Mouse (Mus musculus): ENCODE measurements around the gene Tmem175. TPM values are rescaled to one million over a fixed set of nuclear protein-coding genes. Genes with fewer than 3 reads are reported as not detected.

Tmem175 gene
- polyA plus RNA-seq, 2 experiments, result 8.2 to 12.8 TPM

- Histone ChIP-seq H3K9me3 (ENCODE audit: control insufficient read depth, low read length) (no peaks in the 10 kb centered on the region), H3K4me2 (ENCODE audit: low read depth) (no peak overlapping the region), H3K27ac (no peak overlapping the region), H3K4me3 (ENCODE audit: insufficient read depth in 1 of 2, low read depth in 2 of 2, low read length in 2 of 2) (no peak overlapping the region), H3K27me3 (ENCODE audit: control insufficient read depth, insufficient read depth, low read length) (no peaks in the 10 kb centered on the region), H3K36me3 (replicated peaks; ENCODE audit: control insufficient read depth, insufficient read depth, low read depth) (no peaks in the 10 kb centered on the region), H3K9ac (replicated peaks) (no peak overlapping the region), H3K4me1 (replicated peaks; ENCODE audit: control insufficient read depth in 2 of 2, insufficient read depth in 2 of 2, low read length in 1 of 2) (no peaks in the 10 kb centered on the region)
- 40% methylated on average over 4 of the region's 4 CpGs for WGBS (ENCODE audit: insufficient replicate concordance)
- DNase-seq (ENCODE audit: low read depth in 3 of 3, low spot score in 3 of 3) (no peak), ATAC-seq (ENCODE audit: insufficient read depth) (no peak)
- TF ChIP-seq EP300 (IDR thresholded peaks at IDR 0.05; ENCODE audit: low read depth) (no peak), CTCF (IDR thresholded peaks at IDR 0.05; ENCODE audit: low read depth) (no peak)
Measured at GRCm38 (mm10) chr5:108636172-108636571, 6.6 kb downstream of the Tmem175 start.

GRCm38 (mm10) chr5:108643674-108644073 is 14.1 kb downstream of the Tmem175 start:
- Histone ChIP-seq H3K27ac (no peak overlapping the region), H3K27me3 (ENCODE audit: control insufficient read depth, insufficient read depth, low read length) (no peaks in the 10 kb centered on the region), H3K4me1 (replicated peaks; ENCODE audit: control insufficient read depth in 2 of 2, insufficient read depth in 2 of 2, low read length in 1 of 2) (no peaks in the 10 kb centered on the region), H3K36me3 (replicated peaks; ENCODE audit: control insufficient read depth, insufficient read depth, low read depth) (no peaks in the 10 kb centered on the region; the same call in 1 of the 2 replicates), H3K4me2 (ENCODE audit: low read depth) (no peak overlapping the region), H3K9me3 (ENCODE audit: control insufficient read depth, low read length) (no peaks in the 10 kb centered on the region), H3K4me3 (ENCODE audit: insufficient read depth in 1 of 2, low read depth in 2 of 2, low read length in 2 of 2) (no peak overlapping the region), H3K9ac (replicated peaks) (no peak overlapping the region)
- TF ChIP-seq CTCF (IDR thresholded peaks at IDR 0.05; ENCODE audit: low read depth) (no peak), EP300 (IDR thresholded peaks at IDR 0.05; ENCODE audit: low read depth) (no peak)
- WGBS (ENCODE audit: insufficient replicate concordance), result 71% methylated on average over 2 of the region's 2 CpGs
- ATAC-seq (ENCODE audit: insufficient read depth) (no peak), DNase-seq (ENCODE audit: low read depth in 3 of 3, low spot score in 3 of 3) (no peak)

GRCm38 (mm10) chr5:108645651-108646342 is 16.2 kb downstream of the Tmem175 start:
- TF ChIP-seq CTCF (IDR thresholded peaks at IDR 0.05; ENCODE audit: low read depth), result peak; percentile 23; the same call in 1 of the 2 replicates
- TF ChIP-seq EP300 (IDR thresholded peaks at IDR 0.05; ENCODE audit: low read depth), result no peak
- H3K9me3 ChIP-seq (ENCODE audit: control insufficient read depth, low read length), result no peaks in the 10 kb centered on the region
- H3K36me3 ChIP-seq (replicated peaks; ENCODE audit: control insufficient read depth, insufficient read depth, low read depth), result no peaks in the 10 kb centered on the region; the same call in 1 of the 2 replicates
- no peak overlapping the region for H3K9ac ChIP-seq (replicated peaks)
- no peaks in the 10 kb centered on the region for H3K27me3 ChIP-seq (ENCODE audit: control insufficient read depth, insufficient read depth, low read length)
- WGBS (ENCODE audit: insufficient replicate concordance), result 86% methylated on average over 9 of the region's 9 CpGs
- ATAC-seq (ENCODE audit: insufficient read depth), result no peak
- H3K4me2 ChIP-seq (ENCODE audit: low read depth), result no peak overlapping the region
- no peaks in the 10 kb centered on the region for H3K4me1 ChIP-seq (replicated peaks; ENCODE audit: control insufficient read depth in 2 of 2, insufficient read depth in 2 of 2, low read length in 1 of 2)
- DNase-seq (ENCODE audit: low read depth in 3 of 3, low spot score in 3 of 3), result no peak
- H3K4me3 ChIP-seq (ENCODE audit: insufficient read depth in 1 of 2, low read depth in 2 of 2, low read length in 2 of 2), result no peak overlapping the region
- H3K27ac ChIP-seq, result no peak overlapping the region

- Histone ChIP-seq H3K4me2 (ENCODE audit: low read depth) (no peak overlapping the region), H3K27me3 (ENCODE audit: control insufficient read depth, insufficient read depth, low read length) (no peaks in the 10 kb centered on the region), H3K4me1 (replicated peaks; ENCODE audit: control insufficient read depth in 2 of 2, insufficient read depth in 2 of 2, low read length in 1 of 2) (no peaks in the 10 kb centered on the region), H3K4me3 (ENCODE audit: insufficient read depth in 1 of 2, low read depth in 2 of 2, low read length in 2 of 2) (no peak overlapping the region), H3K27ac (no peak overlapping the region), H3K36me3 (replicated peaks; ENCODE audit: control insufficient read depth, insufficient read depth, low read depth) (no peaks in the 10 kb centered on the region; the same call in 1 of the 2 replicates), H3K9ac (replicated peaks) (no peak overlapping the region), H3K9me3 (ENCODE audit: control insufficient read depth, low read length) (no peaks in the 10 kb centered on the region)
- WGBS (ENCODE audit: insufficient replicate concordance), result 88% methylated on average over 3 of the region's 3 CpGs
- ATAC-seq (ENCODE audit: insufficient read depth) (no peak), DNase-seq (ENCODE audit: low read depth in 3 of 3, low spot score in 3 of 3) (no peak)
- TF ChIP-seq EP300 (IDR thresholded peaks at IDR 0.05; ENCODE audit: low read depth), result no peak
- TF ChIP-seq CTCF (IDR thresholded peaks at IDR 0.05; ENCODE audit: low read depth), result no peak
Measured at GRCm38 (mm10) chr5:108646343-108646660, 16.7 kb downstream of the Tmem175 start.

GRCm38 (mm10) chr5:108647311-108647710 is 17.7 kb downstream of the Tmem175 start:
- no peaks in the 10 kb centered on the region; the same call in 1 of the 2 replicates for H3K36me3 ChIP-seq (replicated peaks; ENCODE audit: control insufficient read depth, insufficient read depth, low read depth)
- TF ChIP-seq EP300 (IDR thresholded peaks at IDR 0.05; ENCODE audit: low read depth), result no peak
- TF ChIP-seq CTCF (IDR thresholded peaks at IDR 0.05; ENCODE audit: low read depth), result no peak
- no peak overlapping the region for H3K27ac ChIP-seq
- no peak overlapping the region for H3K4me3 ChIP-seq (ENCODE audit: insufficient read depth in 1 of 2, low read depth in 2 of 2, low read length in 2 of 2)
- DNase-seq (ENCODE audit: low read depth in 3 of 3, low spot score in 3 of 3) (no peak), ATAC-seq (ENCODE audit: insufficient read depth) (no peak)
- no peaks in the 10 kb centered on the region for H3K4me1 ChIP-seq (replicated peaks; ENCODE audit: control insufficient read depth in 2 of 2, insufficient read depth in 2 of 2, low read length in 1 of 2)
- H3K4me2 ChIP-seq (ENCODE audit: low read depth), result no peak overlapping the region
- no peaks in the 10 kb centered on the region for H3K27me3 ChIP-seq (ENCODE audit: control insufficient read depth, insufficient read depth, low read length)
- 74% methylated on average over 2 of the region's 2 CpGs for WGBS (ENCODE audit: insufficient replicate concordance)
- no peak overlapping the region for H3K9ac ChIP-seq (replicated peaks)
- no peaks in the 10 kb centered on the region for H3K9me3 ChIP-seq (ENCODE audit: control insufficient read depth, low read length)
